Comparison of ENCODE assay signal across 25 mouse cellular contexts in the genomic region with DNA sequence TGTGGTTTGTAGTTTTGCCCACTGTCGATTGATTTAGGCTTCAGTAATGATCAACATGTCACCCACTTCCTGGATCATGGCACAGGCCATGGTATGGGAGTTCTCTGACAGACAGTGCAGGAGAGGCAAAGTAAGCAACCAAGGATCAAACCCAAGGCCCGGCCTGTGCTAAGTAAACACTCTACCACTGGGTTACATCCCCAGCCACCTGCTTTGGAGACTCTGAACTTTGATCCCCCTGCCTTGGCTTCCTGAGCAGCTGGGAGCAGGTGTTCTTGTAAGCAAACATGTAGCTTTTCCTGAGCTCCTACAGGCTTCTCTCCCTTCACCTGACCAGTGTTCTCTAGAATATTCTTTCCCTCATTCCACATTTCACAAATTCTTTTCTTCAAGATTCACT. TPM values are rescaled to one million over a fixed set of nuclear protein-coding genes. Genes with fewer than 3 reads are reported as not detected.
A peak's percentile ranks its signal among the peaks of the same experiment; 100 is the strongest.
DNase-seq lines count a peak whose midpoint lies in the region; ATAC-seq and TF ChIP-seq lines count a peak whose summit lies in the region.
"Had no signal": no experiment of that assay in that cellular context is flagged by ENCODE, and none has a peak within 500 bp of the region (broad histone marks: within the 10 kb centered on the region; RNA-seq: fewer than 3 reads in every experiment).

No protein-coding gene starts in this region.

- peak; percentile 39 for ATAC-seq in intestine, embryonic 15.5 days
- peak; percentile 48 for ATAC-seq in intestine, postnatal 0 days
- no peak; the same call in 1 of the 2 replicates for ATAC-seq in stomach, postnatal 0 days (ENCODE audit: low FRiP score, low TSS enrichment)
- ATAC-seq: forebrain, embryonic 14.5 days; hindbrain, embryonic 16.5 days; Patski had no signal

- TF ChIP-seq EP300 in stomach, postnatal 0 days (optimal IDR thresholded peaks at IDR 0.05): no peak

- H3K9ac ChIP-seq in intestine, embryonic 15.5 days: no peak overlapping the region
- H3K9ac ChIP-seq in intestine, postnatal 0 days (ENCODE audit: low read depth, low read length): no peak overlapping the region
- H3K9ac ChIP-seq in stomach, postnatal 0 days (ENCODE audit: low read length): no peak overlapping the region
- H3K9ac ChIP-seq: embryonic facial prominence, embryonic 12.5 days; embryonic facial prominence, embryonic 15.5 days had no signal

- no peaks in the 10 kb centered on the region for H3K27me3 ChIP-seq in kidney, adult 2 months (replicated peaks; ENCODE audit: control insufficient read depth, insufficient read depth, low read length)
- H3K27me3 ChIP-seq in intestine, embryonic 15.5 days (replicated peaks): peaks cover 6% of the 10 kb centered on the region; the same call in 1 of the 2 replicates
- 0 out of 2 replicates have a peak, but pooled peaks cover 4% of the 10 kb centered on the region for H3K27me3 ChIP-seq in intestine, postnatal 0 days (replicated peaks; ENCODE audit: control insufficient read depth, insufficient read depth, low read length)
- no peaks in the 10 kb centered on the region for H3K27me3 ChIP-seq in stomach, postnatal 0 days (ENCODE audit: control insufficient read depth, insufficient read depth, low read length)

- no peaks in the 10 kb centered on the region for H3K36me3 ChIP-seq in kidney, adult 2 months (ENCODE audit: control insufficient read depth, insufficient read depth, low read length)
- H3K36me3 ChIP-seq in intestine, embryonic 15.5 days: no peaks in the 10 kb centered on the region
- no peaks in the 10 kb centered on the region for H3K36me3 ChIP-seq in intestine, postnatal 0 days (ENCODE audit: control insufficient read depth, insufficient read depth)
- no peaks in the 10 kb centered on the region for H3K36me3 ChIP-seq in stomach, postnatal 0 days (ENCODE audit: control insufficient read depth, insufficient read depth, low read length)
- H3K36me3 ChIP-seq: embryonic facial prominence, embryonic 12.5 days; embryonic facial prominence, embryonic 15.5 days; G1E; heart, embryonic 10.5 days; heart, embryonic 13.5 days had no signal

- no peak for TF ChIP-seq POLR2A in kidney, adult 2 months (IDR thresholded peaks at IDR 0.05; ENCODE audit: low read depth, low read length)

- 69% methylated on average over 2 of the region's 2 CpGs for WGBS in kidney, adult 2 months
- 52% methylated on average over 2 of the region's 2 CpGs for WGBS in intestine, embryonic 15.5 days
- WGBS in intestine, postnatal 0 days: 30% methylated on average over 2 of the region's 2 CpGs
- 37% methylated on average over 2 of the region's 2 CpGs for WGBS in stomach, postnatal 0 days

- no peaks in the 10 kb centered on the region for H3K9me3 ChIP-seq in intestine, embryonic 15.5 days
- H3K9me3 ChIP-seq in intestine, postnatal 0 days (ENCODE audit: control insufficient read depth): no peaks in the 10 kb centered on the region
- no peaks in the 10 kb centered on the region for H3K9me3 ChIP-seq in stomach, postnatal 0 days (ENCODE audit: control insufficient read depth, low read length)
- H3K9me3 ChIP-seq: embryonic facial prominence, embryonic 12.5 days; embryonic facial prominence, embryonic 15.5 days; heart, embryonic 10.5 days; heart, embryonic 13.5 days had no signal

- DNase-seq in kidney, adult 2 months: peak; percentile 21
- no peak for DNase-seq in kidney, postnatal 10 days
- DNase-seq in stomach, postnatal 0 days (ENCODE audit: low spot score): peak; percentile 18
- no peak for DNase-seq in lung, postnatal 36 days
- no peak for DNase-seq in gastrocnemius, adult 18-20 months (ENCODE audit: low spot score)
- DNase-seq: adrenal gland, postnatal 10 days; adrenal gland, postnatal 36 days; B cell, adult 2 months; cerebellum, adult 11 months; cerebellum, adult 2 months; gastrocnemius, postnatal 10 days; gastrocnemius, postnatal 36 days; heart, adult 2 months; heart, postnatal 14 days; heart, postnatal 4 days had no signal

- no peaks in the 10 kb centered on the region for H3K4me1 ChIP-seq in kidney, adult 2 months (ENCODE audit: control insufficient read depth, insufficient read depth, low read length)
- H3K4me1 ChIP-seq in intestine, embryonic 15.5 days (replicated peaks): peaks cover 21% of the 10 kb centered on the region
- H3K4me1 ChIP-seq in intestine, postnatal 0 days (replicated peaks; ENCODE audit: control insufficient read depth, insufficient read depth, low read length): no peaks in the 10 kb centered on the region
- peaks cover 8% of the 10 kb centered on the region; the same call in 1 of the 2 replicates for H3K4me1 ChIP-seq in stomach, postnatal 0 days (replicated peaks; ENCODE audit: control insufficient read depth, insufficient read depth)

- no peak for TF ChIP-seq CTCF in kidney, adult 2 months (conservative IDR thresholded peaks at IDR 0.05; ENCODE audit: insufficient read depth, insufficient read length, low read depth, low read length)
- no peak for TF ChIP-seq CTCF in intestine, postnatal 0 days (IDR thresholded peaks at IDR 0.05; ENCODE audit: low read depth)
- no peak for TF ChIP-seq CTCF in stomach, postnatal 0 days (IDR thresholded peaks at IDR 0.05; ENCODE audit: low read depth)

- no peak overlapping the region for H3K27ac ChIP-seq in kidney, adult 2 months (ENCODE audit: insufficient read depth, low read depth, low read length)
- no peak overlapping the region for H3K27ac ChIP-seq in intestine, embryonic 15.5 days
- H3K27ac ChIP-seq in intestine, postnatal 0 days (ENCODE audit: low read depth, low read length): peak overlapping the region; percentile 46; the same call in 1 of the 2 replicates
- no peak overlapping the region for H3K27ac ChIP-seq in stomach, postnatal 0 days (replicated peaks)
- H3K27ac ChIP-seq: embryonic facial prominence, embryonic 12.5 days; embryonic facial prominence, embryonic 15.5 days; heart, adult 2 months; heart, embryonic 10.5 days; heart, embryonic 13.5 days had no signal

- H3K4me3 ChIP-seq in kidney, adult 2 months (ENCODE audit: insufficient read depth, low read depth, low read length): no peak overlapping the region
- no peak overlapping the region for H3K4me3 ChIP-seq in intestine, embryonic 15.5 days (replicated peaks)
- H3K4me3 ChIP-seq in intestine, postnatal 0 days (ENCODE audit: low read depth, low read length): no peak overlapping the region
- H3K4me3 ChIP-seq in stomach, postnatal 0 days (ENCODE audit: low read depth, low read length): no peak overlapping the region
- H3K4me3 ChIP-seq: embryonic facial prominence, embryonic 12.5 days; embryonic facial prominence, embryonic 15.5 days; heart, adult 2 months; heart, embryonic 13.5 days had no signal

- H3K4me2 ChIP-seq in intestine, embryonic 15.5 days (replicated peaks): no peak overlapping the region
- no peak overlapping the region; the same call in 1 of the 2 replicates for H3K4me2 ChIP-seq in intestine, postnatal 0 days (replicated peaks; ENCODE audit: low read depth)
- H3K4me2 ChIP-seq in stomach, postnatal 0 days (replicated peaks; ENCODE audit: low read depth): no peak overlapping the region
- H3K4me2 ChIP-seq: embryonic facial prominence, embryonic 15.5 days had no signal

RNA-seq across cellular contexts. Expression of a gene that starts 1.8 kb away (rescaled TPM):
- polyA plus RNA-seq in kidney, adult 2 months (2012; rRNA removed): 3.6 and 4.7 TPM in 2 replicates
- polyA plus RNA-seq in intestine, embryonic 15.5 days (2015; fragmentation: Nextera tagmentation; extraction: Ambion mirVana): 0.76 and 1.6 TPM in 2 replicates
- polyA plus RNA-seq in intestine, postnatal 0 days (2015; fragmentation: Nextera tagmentation; extraction: Ambion mirVana): 0.38 and 0.48 TPM in 2 replicates
- polyA plus RNA-seq in stomach, postnatal 0 days (2015; fragmentation: Nextera tagmentation; extraction: Ambion mirVana): 0.12 and 0.16 TPM in 2 replicates
- under 1 TPM; 0.23 to 0.57 TPM for total RNA-seq in gastrocnemius, adult 18-20 months (2021)
- polyA plus RNA-seq: G1E had no signal

Comparison
In these comparisons a context has a peak if more than half of its experiments do, and no peak if none do; other contexts are left out.
1. DNase-seq: peak in kidney, adult 2 months (single experiment) and stomach, postnatal 0 days (single experiment); none in kidney, postnatal 10 days (single experiment), lung, postnatal 36 days (single experiment) and gastrocnemius, adult 18-20 months (single experiment).